Mouse (Mus musculus) myocyte (in vitro differentiated cells): ENCODE results near the gene Manf. TPM values are rescaled to one million over a fixed set of nuclear protein-coding genes. Genes with fewer than 3 reads are reported as not detected.
A peak's percentile ranks its signal among the peaks of the same experiment; 100 is the strongest.

Source experiments
- H3K27me3 ChIP-seq: one replicate; pipeline ENCODE4 v1.6.1; 2011; ENCODE audit not compliant: control insufficient read depth, insufficient read depth, insufficient read length
- H3K36me3 ChIP-seq: one replicate; pipeline ENCODE4 v1.6.1; 2011; ENCODE audit not compliant: control insufficient read depth, insufficient read depth
- H3K4me2 ChIP-seq: one replicate; pipeline ENCODE4 v1.6.1; 2011; ENCODE audit warnings: low read depth, control low read depth
- H3K4me3 ChIP-seq: one replicate; pipeline ENCODE4 v1.5.1; 2011; ENCODE audit warnings: mild to moderate bottlenecking, control low read depth, moderate library complexity
- H3K79me2 ChIP-seq: one replicate; pipeline ENCODE4 v1.6.1; 2011; ENCODE audit not compliant: control insufficient read depth, insufficient read depth
- H3ac ChIP-seq: one replicate; pipeline ENCODE4 v1.6.1; 2011; ENCODE audit not compliant: control insufficient read depth, insufficient read length
- CEBPB ChIP-seq: IDR thresholded peaks from 2 replicates; pipeline ENCODE4 v1.6.1; 2011; ENCODE audit warnings: mild to moderate bottlenecking, moderate library complexity; ENCODE audit not compliant: poor library complexity, insufficient read depth, severe bottlenecking
- E2F4 ChIP-seq: IDR thresholded peaks from one replicate; pipeline ENCODE4 v1.6.1; 2011; ENCODE audit warnings: mild to moderate bottlenecking, control low read depth, moderate library complexity; ENCODE audit not compliant: insufficient read depth
- MAX ChIP-seq: IDR thresholded peaks from one replicate; pipeline ENCODE4 v1.6.1; 2011; ENCODE audit warnings: low read depth, mild to moderate bottlenecking, control low read depth
- MYOD1 ChIP-seq, 3 experiments: IDR thresholded peaks; one replicate each; pipeline ENCODE4 v1.6.1; 2011; ENCODE audit warnings: control low read depth in 2 of 3, low read depth in 2 of 3, mild to moderate bottlenecking in 2 of 3, moderate library complexity in 1 of 3; ENCODE audit not compliant: insufficient read length in 2 of 3, control insufficient read depth in 1 of 3
- MYOG ChIP-seq, 3 experiments: IDR thresholded peaks; one replicate each; pipeline ENCODE4 v1.6.1; 2011; ENCODE audit warnings: control low read depth in 2 of 3, low read depth in 2 of 3, mild to moderate bottlenecking in 2 of 3; ENCODE audit not compliant: insufficient read length in 2 of 3, control insufficient read depth in 1 of 3, insufficient read depth in 1 of 3
- POLR2A ChIP-seq: IDR thresholded peaks from one replicate; pipeline ENCODE4 v1.6.1; 2011; ENCODE audit warnings: low read depth, mild to moderate bottlenecking, control low read depth, moderate library complexity; ENCODE audit not compliant: insufficient read length
- POLR2AphosphoS2 ChIP-seq: IDR thresholded peaks from one replicate; pipeline ENCODE4 v1.6.1; 2011; ENCODE audit warnings: low read depth, control low read depth; ENCODE audit not compliant: insufficient read length
- REST ChIP-seq: IDR thresholded peaks from one replicate; pipeline ENCODE4 v1.6.1; 2011; ENCODE audit warnings: mild to moderate bottlenecking, control low read depth, moderate library complexity; ENCODE audit not compliant: insufficient read depth, insufficient read length
- SRF ChIP-seq: IDR thresholded peaks from one replicate; pipeline ENCODE4 v1.6.1; 2011; ENCODE audit warnings: low read depth; ENCODE audit not compliant: control insufficient read depth, insufficient read length
- TCF12 ChIP-seq: IDR thresholded peaks from one replicate; pipeline ENCODE4 v1.6.1; 2011; ENCODE audit warnings: mild to moderate bottlenecking, control low read depth; ENCODE audit not compliant: poor library complexity, insufficient read depth, severe bottlenecking
- TCF3 ChIP-seq: IDR thresholded peaks from one replicate; pipeline ENCODE4 v1.6.1; 2011; ENCODE audit warnings: low read depth, control low read depth; ENCODE audit not compliant: insufficient read length
- USF1 ChIP-seq: IDR thresholded peaks from one replicate; pipeline ENCODE4 v1.6.1; 2011; ENCODE audit warnings: low read depth, mild to moderate bottlenecking, control low read depth, moderate library complexity
- polyA plus RNA-seq: library from polyadenylated mRNA; unstranded; fragments of >200 nt; fragmentation: generic; extraction: Trizol; gene quantifications from one replicate; pipeline ENCODE4 v1.2.1, GENCODE M21; 2012; ENCODE audit warnings: missing spikeins

Gene Manf
- polyA plus RNA-seq, 1 experiment, result 222 TPM

DNA sequence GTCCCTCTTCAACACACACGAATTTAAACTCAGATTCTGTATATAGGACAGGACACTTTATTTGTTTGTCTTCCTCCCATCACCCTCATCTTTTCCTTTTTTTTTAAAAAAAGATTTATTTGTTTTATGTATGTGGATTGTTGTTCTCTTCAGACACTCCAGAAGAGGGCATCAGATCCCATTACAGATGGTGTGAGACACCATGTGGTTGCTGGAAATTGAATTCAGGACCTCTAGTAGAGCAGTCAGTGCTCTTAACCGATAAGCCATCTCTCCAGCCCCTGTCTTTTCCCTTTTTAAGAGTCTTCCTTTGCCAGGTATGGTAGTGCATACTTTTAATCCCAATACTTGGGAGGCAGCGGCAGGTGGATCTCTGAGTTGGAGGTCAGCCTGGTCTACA, 35.1 kb downstream of the Manf start:
- peaks cover 56% of the 10 kb centered on the region for H3K36me3 ChIP-seq
- H3ac ChIP-seq, result no peak overlapping the region
- no peak for TF ChIP-seq TCF3
- no peak for TF ChIP-seq MYOG (IDR thresholded peaks at IDR 0.05; ENCODE audit: control insufficient read depth in 1 of 3, insufficient read depth in 1 of 3, insufficient read length in 2 of 3, low read depth in 2 of 3)
- no peak for TF ChIP-seq USF1
- no peak for TF ChIP-seq E2F4

DNA sequence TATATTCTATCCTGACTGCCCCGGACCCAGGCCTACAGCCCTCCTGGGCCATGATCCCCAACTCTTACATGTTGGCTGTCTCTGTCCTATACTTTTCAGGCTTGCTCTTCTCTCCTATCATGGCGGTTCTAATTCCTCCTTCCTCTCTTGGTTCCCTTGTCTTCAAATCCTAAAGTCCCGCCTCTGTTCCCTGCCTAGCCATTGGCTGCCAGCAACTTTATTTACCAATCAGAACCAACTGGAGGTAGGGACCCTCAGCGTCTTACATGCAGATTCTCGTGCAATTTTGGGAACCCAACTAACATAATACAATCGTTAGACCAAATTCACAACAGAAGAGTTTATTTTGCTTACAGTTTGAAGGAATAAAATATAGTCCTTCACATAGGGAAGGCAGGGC, 49.0 kb downstream of the Manf start:
- no peak for TF ChIP-seq REST
- TF ChIP-seq USF1, result no peak
- TF ChIP-seq MYOG (IDR thresholded peaks at IDR 0.05; ENCODE audit: control insufficient read depth in 1 of 3, insufficient read depth in 1 of 3, insufficient read length in 2 of 3, low read depth in 2 of 3), result no peak
- no peak for TF ChIP-seq MYOD1 (IDR thresholded peaks at IDR 0.05; ENCODE audit: control insufficient read depth in 1 of 3, insufficient read length in 2 of 3, low read depth in 2 of 3)
- TF ChIP-seq POLR2AphosphoS2, result no peak
- TF ChIP-seq MAX, result no peak
- Histone ChIP-seq H3K36me3 (peaks cover 37% of the 10 kb centered on the region), H3K4me2 (no peak overlapping the region), H3K27me3 (no peaks in the 10 kb centered on the region), H3K4me3 (no peak overlapping the region), H3K79me2 (peaks cover 4% of the 10 kb centered on the region), H3ac (no peak overlapping the region)

More for the DNA sequence above, 35.1 kb downstream of the Manf start:
- H3K79me2 ChIP-seq, result no peaks in the 10 kb centered on the region
- no peaks in the 10 kb centered on the region for H3K27me3 ChIP-seq
- no peak overlapping the region for H3K4me2 ChIP-seq
- no peak overlapping the region for H3K4me3 ChIP-seq

DNA sequence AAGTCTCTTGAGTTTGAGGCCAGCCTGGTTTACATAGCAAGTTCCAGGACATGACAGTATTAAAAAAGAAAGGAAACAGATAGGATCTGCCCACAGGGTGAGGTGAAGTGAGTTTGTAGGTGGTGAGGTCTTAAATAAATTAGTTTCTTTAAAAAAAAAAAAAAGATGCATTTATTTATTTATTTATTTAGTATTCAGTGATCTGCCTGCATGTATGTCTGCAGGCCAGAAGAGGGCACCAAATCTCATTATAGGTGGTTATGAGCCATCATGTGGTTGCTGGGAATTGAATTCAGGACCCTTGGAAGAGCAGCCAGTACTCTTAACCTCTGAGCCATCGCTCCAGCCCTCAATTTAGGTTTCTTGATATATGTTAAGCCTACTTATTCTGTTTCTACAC, 51.2 kb downstream of the Manf start:
- H3K27me3 ChIP-seq, result no peaks in the 10 kb centered on the region
- no peak overlapping the region for H3K4me3 ChIP-seq
- no peak overlapping the region for H3K4me2 ChIP-seq
- peaks cover 40% of the 10 kb centered on the region for H3K36me3 ChIP-seq
- H3ac ChIP-seq, result no peak overlapping the region
- TF ChIP-seq TCF12 (no peak), POLR2A (no peak), MYOD1 (IDR thresholded peaks at IDR 0.05; ENCODE audit: control insufficient read depth in 1 of 3, insufficient read length in 2 of 3, low read depth in 2 of 3) (no peak), E2F4 (no peak), TCF3 (no peak), MAX (no peak), SRF (no peak), POLR2AphosphoS2 (no peak), USF1 (no peak), CEBPB (no peak), REST (no peak)
- peaks cover 4% of the 10 kb centered on the region for H3K79me2 ChIP-seq

DNA sequence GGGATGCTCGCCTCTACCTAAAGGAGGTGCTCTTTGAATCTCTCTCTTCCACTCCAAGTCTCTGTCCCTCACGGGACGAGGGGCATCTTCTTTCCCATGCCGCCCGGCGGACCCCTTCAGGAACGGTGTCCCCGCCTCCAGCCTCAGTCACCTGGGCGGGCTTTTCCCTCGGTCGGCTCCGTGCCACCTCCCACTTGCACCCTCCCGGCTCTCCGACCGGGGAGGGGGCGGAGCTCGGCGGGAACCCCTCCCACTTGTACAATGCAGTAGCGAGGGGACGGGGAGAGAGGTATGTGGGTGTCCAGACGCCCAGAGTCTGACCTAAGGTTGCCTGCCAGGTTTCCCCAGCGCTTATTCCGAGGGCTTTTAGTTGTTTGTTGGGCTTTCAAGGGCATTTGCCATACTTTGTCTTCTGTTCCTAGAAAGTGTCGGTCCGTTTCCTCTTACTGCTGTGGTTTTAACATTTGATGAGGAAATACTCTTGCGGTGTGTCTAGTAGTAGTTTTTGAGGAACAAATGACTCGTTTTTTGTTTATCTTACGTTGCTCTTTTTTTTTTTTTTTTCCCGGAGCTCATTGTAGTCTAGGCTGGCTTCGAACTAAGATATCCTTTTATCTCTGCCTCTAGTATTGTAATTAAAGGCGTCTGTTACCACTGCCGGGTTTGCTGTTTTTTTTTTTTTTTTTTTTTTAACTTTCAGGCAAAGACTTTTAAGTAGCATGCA, 69.2 kb downstream of the Manf start:
- Histone ChIP-seq H3K27me3 (no peaks in the 10 kb centered on the region), H3K4me2 (peak overlapping the region; percentile 90), H3K36me3 (no peaks in the 10 kb centered on the region), H3K79me2 (peaks cover 45% of the 10 kb centered on the region), H3ac (peak overlapping the region; percentile 15), H3K4me3 (peak overlapping the region; percentile 58)
- TF ChIP-seq REST (no peak), POLR2A (peak; percentile 21), POLR2AphosphoS2 (no peak), TCF3 (no peak), MYOD1 (IDR thresholded peaks at IDR 0.05; ENCODE audit: control insufficient read depth in 1 of 3, insufficient read length in 2 of 3, low read depth in 2 of 3) (no peak)

DNA sequence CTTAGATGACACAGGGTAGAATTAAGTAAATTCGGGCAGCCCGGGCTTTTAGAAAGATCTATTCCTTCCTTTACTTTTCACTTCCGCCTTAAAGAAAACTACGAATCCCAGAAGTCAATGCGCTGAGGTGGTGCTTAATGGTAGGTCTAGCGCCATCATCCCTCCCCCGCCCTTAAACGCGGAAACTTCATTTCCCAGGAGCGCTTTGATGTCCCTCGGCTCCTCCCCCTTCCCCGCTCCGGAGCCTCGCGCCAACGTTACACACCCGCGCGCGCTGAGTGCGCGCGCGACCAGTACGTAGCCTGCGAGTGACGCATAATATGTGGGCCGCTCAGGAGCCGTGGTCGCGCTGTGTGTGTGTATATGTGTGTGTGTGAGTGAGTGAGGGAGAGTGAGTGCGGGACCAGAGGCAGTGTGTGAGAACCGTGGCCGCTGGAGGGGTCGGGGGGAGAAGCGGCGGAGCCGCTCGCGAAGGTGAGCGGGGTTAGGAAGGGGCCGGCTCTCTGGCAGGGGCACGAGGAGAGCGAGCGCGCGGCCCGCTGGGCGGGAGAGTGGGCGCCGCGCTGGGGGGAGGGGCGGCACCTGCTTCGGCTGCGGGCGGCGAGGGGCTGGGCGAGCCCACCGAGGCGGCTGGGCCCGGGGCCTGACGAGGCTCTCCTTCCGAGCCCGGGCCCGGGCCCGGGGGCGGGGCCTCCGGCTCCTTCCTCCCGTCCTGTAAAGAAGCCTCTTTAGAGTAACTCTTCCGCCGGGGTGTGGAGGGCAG, 70.0 kb downstream of the Manf start, which contains the start of gene Dcaf1:
Gene Dcaf1 (plus strand): TSS at position 257 of the 763 bp plus-strand sequence.
- TF ChIP-seq REST (peak; percentile 17), POLR2A (peak; percentile 60), POLR2AphosphoS2 (peak; percentile 59), MAX (no peak)
- Histone ChIP-seq H3K79me2 (peaks cover 38% of the 10 kb centered on the region), H3K36me3 (no peaks in the 10 kb centered on the region), H3K4me2 (peak within 1 kb of the TSS; percentile 90), H3ac (peak within 1 kb of the TSS; percentile 15), H3K4me3 (peak within 1 kb of the TSS; percentile 58), H3K27me3 (no peaks in the 10 kb centered on the region)
